Mouse (Mus musculus) intestine, embryonic 14.5 days (tissue): ENCODE measurements at regions not wholly inside any gene's neighbourhood (a gene's known extent, or its start where the extent isn't known, plus 50 kb on each side); places are given as distances from the start of the nearest gene placed in this dataset.

Experiments used
- ATAC-seq: fragments of 200-750 bp; cut with Nextera tagmentation; replicated peaks from 2 replicates; pipeline ENCODE4 v1.8.0; 2017; ENCODE audit warnings: low read depth, moderate number of reproducible peaks, moderate TSS enrichment, moderate library complexity; ENCODE audit not compliant: low FRiP score, low TSS enrichment
- DNase-seq: peaks from one replicate; pipeline ENCODE4 v3.0.0-alpha.2; 2018; ENCODE audit warnings: low spot score
- H3K27ac ChIP-seq: fragments of 300-500 bp; sonication (generic); 2 replicates; pipeline ENCODE4 v1.5.1; 2014; ENCODE audit warnings: low read depth, mild to moderate bottlenecking, control low read depth
- H3K27me3 ChIP-seq: fragments of 300-500 bp; sonication (generic); replicated peaks from 2 replicates; pipeline ENCODE4 v1.6.1; 2014; ENCODE audit warnings: low read length, control low read depth; ENCODE audit not compliant: control insufficient read depth, insufficient read depth
- H3K36me3 ChIP-seq: fragments of 300-500 bp; sonication (generic); 2 replicates; pipeline ENCODE4 v1.6.1; 2014; ENCODE audit warnings: low read length, control low read depth; ENCODE audit not compliant: control insufficient read depth, insufficient read depth
- H3K4me1 ChIP-seq: fragments of 300-500 bp; sonication (generic); replicated peaks from 2 replicates; pipeline ENCODE4 v1.6.1; 2014; ENCODE audit warnings: low read length, control low read depth, mixed read lengths; ENCODE audit not compliant: control insufficient read depth, insufficient read depth
- H3K4me2 ChIP-seq: fragments of 300-500 bp; sonication (generic); 2 replicates; pipeline ENCODE4 v1.6.1; 2014; ENCODE audit warnings: low read length
- H3K4me3 ChIP-seq: fragments of 300-500 bp; sonication (generic); 2 replicates; pipeline ENCODE4 v1.5.1; 2014; ENCODE audit warnings: low read depth, low read length, control low read depth, mixed read lengths
- H3K9ac ChIP-seq: fragments of 300-500 bp; sonication (generic); 2 replicates; pipeline ENCODE4 v1.6.1; 2014; ENCODE audit warnings: mild to moderate bottlenecking, low read length
- H3K9me3 ChIP-seq: fragments of 300-500 bp; sonication (generic); 2 replicates; pipeline ENCODE4 v1.6.1; 2016; ENCODE audit warnings: low read length, control low read depth; ENCODE audit not compliant: control insufficient read depth
- WGBS: fragments of 180-500 bp; shearing (Covaris S2); extraction: QIAGEN DNeasy Blood & Tissue Kit; methylation state at CpG from one replicate; pipeline ENCODE4 v1.1.7; 2014; 5-methylcytosine and 5-hydroxymethylcytosine counted together

- ATAC-seq (no peak), DNase-seq (no peak)
- Histone ChIP-seq H3K4me3 (no peak overlapping the region), H3K4me2 (no peak overlapping the region), H3K36me3 (no peaks in the 10 kb centered on the region), H3K27me3 (no peaks in the 10 kb centered on the region), H3K9ac (no peak overlapping the region), H3K27ac (no peak overlapping the region), H3K9me3 (no peaks in the 10 kb centered on the region), H3K4me1 (no peaks in the 10 kb centered on the region)
These were observed 178.4 kb upstream of the Pappa start for GRCm38 (mm10) chr4:64945547-64945946.

- Histone ChIP-seq H3K36me3 (no peaks in the 10 kb centered on the region), H3K4me1 (no peaks in the 10 kb centered on the region), H3K9ac (no peak overlapping the region), H3K27ac (no peak overlapping the region), H3K4me3 (no peak overlapping the region), H3K27me3 (no peaks in the 10 kb centered on the region), H3K9me3 (no peaks in the 10 kb centered on the region), H3K4me2 (no peak overlapping the region)
- ATAC-seq (no peak), DNase-seq (no peak)
These were observed 171.3 kb upstream of the Pappa start for GRCm38 (mm10) chr4:64952651-64953050.

- DNase-seq: no peak
- H3K27me3 ChIP-seq: no peaks in the 10 kb centered on the region
- 68% methylated on average over 4 of the region's 4 CpGs for WGBS
These were observed 165.1 kb upstream of the Pappa start for GRCm38 (mm10) chr4:64958843-64959242.

GRCm38 (mm10) chr4:64961796-64962195, 162.2 kb upstream of the Pappa start:
- H3K9ac ChIP-seq: no peak overlapping the region
- H3K4me1 ChIP-seq: no peaks in the 10 kb centered on the region
- no peaks in the 10 kb centered on the region for H3K36me3 ChIP-seq
- no peak overlapping the region for H3K27ac ChIP-seq
- WGBS: 30% methylated on average over 4 of the region's 4 CpGs
- DNase-seq (no peak), ATAC-seq (no peak)
- H3K4me2 ChIP-seq: no peak overlapping the region
- H3K9me3 ChIP-seq: no peaks in the 10 kb centered on the region
- no peak overlapping the region for H3K4me3 ChIP-seq
- H3K27me3 ChIP-seq: no peaks in the 10 kb centered on the region

More at GRCm38 (mm10) chr4:64958843-64959242, 165.1 kb upstream of the Pappa start:
- H3K9me3 ChIP-seq: no peaks in the 10 kb centered on the region
- no peak overlapping the region for H3K9ac ChIP-seq
- no peak overlapping the region for H3K27ac ChIP-seq
- no peak overlapping the region for H3K4me3 ChIP-seq
- no peak for ATAC-seq
- no peak overlapping the region for H3K4me2 ChIP-seq
- no peaks in the 10 kb centered on the region for H3K36me3 ChIP-seq
- no peaks in the 10 kb centered on the region for H3K4me1 ChIP-seq
